Mouse (Mus musculus): ENCODE measurements around the gene Cc2d1a. TPM values are rescaled to one million over a fixed set of nuclear protein-coding genes. Genes with fewer than 3 reads are reported as not detected.

The Cc2d1a gene
- polyA plus RNA-seq (2016; fragmentation: Nextera tagmentation; extraction: Ambion mirVana) = 17.3 and 20.8 TPM in 2 replicates

GRCm38 (mm10) chr8:84147769-84148530 is at the start of gene Cc2d1a, which contains the start of gene 4930432K21Rik:
Cc2d1a (minus strand) TSS chr8:84147936.
4930432K21Rik (plus strand) TSS chr8:84148025.
- peak; percentile 91 for DNase-seq (ENCODE audit: extremely low spot score, low spot score)
- no peaks in the 10 kb centered on the region for H3K9me3 ChIP-seq
- WGBS = 18% methylated on average over 49 of the region's 49 CpGs
- H3K36me3 ChIP-seq (replicated peaks) = peaks cover 32% of the 10 kb centered on the region
- peak within 1 kb of the TSS; percentile 74 for H3K4me3 ChIP-seq
- peaks cover 33% of the 10 kb centered on the region for H3K4me1 ChIP-seq
- peaks cover 9% of the 10 kb centered on the region for H3K27me3 ChIP-seq (ENCODE audit: poor library complexity, severe bottlenecking)
- peak within 1 kb of the TSS; percentile 88 for H3K27ac ChIP-seq

GRCm38 (mm10) chr8:84197141-84197921 is 49.6 kb upstream of the Cc2d1a start:
- no peaks in the 10 kb centered on the region for H3K9me3 ChIP-seq
- H3K4me3 ChIP-seq = peak overlapping the region; percentile 61
- peak; percentile 96 for DNase-seq (ENCODE audit: extremely low spot score, low spot score)
- H3K27me3 ChIP-seq (ENCODE audit: poor library complexity, severe bottlenecking) = peaks cover 30% of the 10 kb centered on the region
- H3K4me1 ChIP-seq = peaks cover 70% of the 10 kb centered on the region
- H3K36me3 ChIP-seq (replicated peaks) = no peaks in the 10 kb centered on the region
- H3K27ac ChIP-seq = peak overlapping the region; percentile 94
- 3% methylated on average over 43 of the region's 43 CpGs for WGBS

- Histone ChIP-seq H3K27ac (no peak overlapping the region; the same call in 1 of the 2 replicates), H3K36me3 (replicated peaks) (no peaks in the 10 kb centered on the region), H3K4me1 (peaks cover 53% of the 10 kb centered on the region), H3K4me3 (no peak overlapping the region), H3K27me3 (ENCODE audit: poor library complexity, severe bottlenecking) (peaks cover 19% of the 10 kb centered on the region), H3K9me3 (no peaks in the 10 kb centered on the region)
- DNase-seq (ENCODE audit: extremely low spot score, low spot score) = no peak
- 74% methylated on average over 3 of the region's 3 CpGs for WGBS
These were observed 46.5 kb upstream of the Cc2d1a start for GRCm38 (mm10) chr8:84194224-84194743.

GRCm38 (mm10) chr8:84193566-84193965 is 45.8 kb upstream of the Cc2d1a start:
- 82% methylated on average over 5 of the region's 5 CpGs for WGBS
- DNase-seq (ENCODE audit: extremely low spot score, low spot score) = no peak
- Histone ChIP-seq H3K9me3 (no peaks in the 10 kb centered on the region), H3K4me3 (no peak overlapping the region), H3K27ac (no peak overlapping the region; the same call in 1 of the 2 replicates), H3K36me3 (replicated peaks) (no peaks in the 10 kb centered on the region), H3K4me1 (peaks cover 46% of the 10 kb centered on the region), H3K27me3 (ENCODE audit: poor library complexity, severe bottlenecking) (peaks cover 24% of the 10 kb centered on the region)

- peaks cover 28% of the 10 kb centered on the region for H3K27me3 ChIP-seq (ENCODE audit: poor library complexity, severe bottlenecking)
- WGBS = 60% methylated on average over 4 of the region's 4 CpGs
- H3K9me3 ChIP-seq = no peaks in the 10 kb centered on the region
- DNase-seq (ENCODE audit: extremely low spot score, low spot score) = no peak
- peak overlapping the region; percentile 80 for H3K27ac ChIP-seq
- H3K4me1 ChIP-seq = peaks cover 42% of the 10 kb centered on the region
- H3K36me3 ChIP-seq (replicated peaks) = no peaks in the 10 kb centered on the region
- no peak overlapping the region for H3K4me3 ChIP-seq
These were observed 45.4 kb upstream of the Cc2d1a start for GRCm38 (mm10) chr8:84193161-84193560.

DNA sequence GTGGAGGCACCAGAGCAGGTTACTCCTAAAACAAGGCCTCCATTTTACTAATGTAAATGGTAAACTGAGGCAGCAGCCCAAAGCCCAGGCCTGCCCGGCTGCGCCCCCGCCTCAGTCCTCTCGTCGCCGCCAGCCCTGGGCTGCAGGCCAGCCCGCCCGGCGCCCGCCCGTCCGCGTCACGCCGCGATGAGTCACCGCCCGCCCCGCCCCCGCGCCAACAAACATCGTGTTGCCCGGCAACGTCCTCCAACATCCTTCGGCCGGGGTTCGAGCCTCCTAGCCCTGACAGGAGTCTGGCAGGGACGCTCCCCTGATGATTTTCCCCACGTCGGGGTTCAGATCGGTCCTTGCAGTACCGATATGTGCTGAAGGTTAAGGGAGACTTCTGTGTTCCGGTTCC is 44.8 kb upstream of the Cc2d1a start:
- Histone ChIP-seq H3K4me3 (peak overlapping the region; percentile 42), H3K36me3 (replicated peaks) (no peaks in the 10 kb centered on the region), H3K27ac (peak overlapping the region; percentile 80), H3K4me1 (peaks cover 36% of the 10 kb centered on the region), H3K9me3 (no peaks in the 10 kb centered on the region), H3K27me3 (ENCODE audit: poor library complexity, severe bottlenecking) (peaks cover 34% of the 10 kb centered on the region)
- 8% methylated on average over 33 of the region's 33 CpGs for WGBS
- peak; percentile 82 for DNase-seq (ENCODE audit: extremely low spot score, low spot score)

- H3K27ac ChIP-seq = peak overlapping the region; percentile 80
- WGBS = 48% methylated on average over 13 of the region's 13 CpGs
- peaks cover 39% of the 10 kb centered on the region for H3K27me3 ChIP-seq (ENCODE audit: poor library complexity, severe bottlenecking)
- peak; percentile 55 for DNase-seq (ENCODE audit: extremely low spot score, low spot score)
- H3K9me3 ChIP-seq = no peaks in the 10 kb centered on the region
- peak overlapping the region; percentile 42 for H3K4me3 ChIP-seq
- no peaks in the 10 kb centered on the region for H3K36me3 ChIP-seq (replicated peaks)
- peaks cover 34% of the 10 kb centered on the region for H3K4me1 ChIP-seq
These were observed 44.3 kb upstream of the Cc2d1a start for GRCm38 (mm10) chr8:84192023-84192422.

DNA sequence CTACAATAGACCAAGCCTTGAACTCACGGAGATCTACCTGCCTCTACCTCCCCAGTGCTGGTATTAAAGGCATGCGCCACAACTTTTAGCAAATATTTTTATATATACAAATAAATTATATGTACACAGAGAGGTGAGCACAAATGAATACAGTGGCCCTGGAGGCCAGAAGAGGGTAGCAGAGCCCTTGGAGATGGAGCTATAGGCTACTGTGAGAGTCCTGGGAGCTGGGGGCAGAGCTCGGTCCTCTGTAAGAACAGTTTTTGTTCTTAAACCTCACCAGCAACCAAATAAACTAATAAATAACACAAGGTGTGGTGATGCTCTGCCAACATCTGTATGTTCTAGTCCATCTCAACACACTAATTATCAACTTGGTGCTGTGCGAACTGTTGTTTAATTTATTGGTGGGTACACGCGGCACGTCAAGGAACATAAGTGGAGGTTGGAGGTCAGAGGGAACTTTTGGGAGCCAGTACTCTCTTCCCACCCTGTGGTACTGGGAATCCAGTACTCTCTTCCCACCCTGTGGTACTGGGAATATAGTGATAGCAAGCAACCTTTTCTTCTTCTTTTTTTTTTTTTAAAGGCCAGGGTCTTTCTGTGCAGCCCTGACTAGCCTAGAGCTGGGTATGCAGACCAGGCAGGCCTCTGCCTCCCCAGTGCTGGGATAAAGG is 42.6 kb upstream of the Cc2d1a start:
- 94% methylated on average over 7 of the region's 7 CpGs for WGBS
- no peak for DNase-seq (ENCODE audit: extremely low spot score, low spot score)
- Histone ChIP-seq H3K4me1 (peaks cover 42% of the 10 kb centered on the region), H3K36me3 (replicated peaks) (no peaks in the 10 kb centered on the region), H3K9me3 (no peaks in the 10 kb centered on the region), H3K4me3 (no peak overlapping the region), H3K27ac (peak overlapping the region; percentile 25; the same call in 1 of the 2 replicates), H3K27me3 (ENCODE audit: poor library complexity, severe bottlenecking) (peaks cover 46% of the 10 kb centered on the region)

- Histone ChIP-seq H3K4me3 (no peak overlapping the region), H3K9me3 (no peaks in the 10 kb centered on the region), H3K27ac (peak overlapping the region; percentile 44; the same call in 1 of the 2 replicates), H3K4me1 (peaks cover 44% of the 10 kb centered on the region), H3K27me3 (ENCODE audit: poor library complexity, severe bottlenecking) (peaks cover 53% of the 10 kb centered on the region), H3K36me3 (replicated peaks) (no peaks in the 10 kb centered on the region)
- DNase-seq (ENCODE audit: extremely low spot score, low spot score) = no peak
- WGBS = 66% methylated on average over 4 of the region's 4 CpGs
These were observed 41.9 kb upstream of the Cc2d1a start for GRCm38 (mm10) chr8:84189603-84190002.

DNA sequence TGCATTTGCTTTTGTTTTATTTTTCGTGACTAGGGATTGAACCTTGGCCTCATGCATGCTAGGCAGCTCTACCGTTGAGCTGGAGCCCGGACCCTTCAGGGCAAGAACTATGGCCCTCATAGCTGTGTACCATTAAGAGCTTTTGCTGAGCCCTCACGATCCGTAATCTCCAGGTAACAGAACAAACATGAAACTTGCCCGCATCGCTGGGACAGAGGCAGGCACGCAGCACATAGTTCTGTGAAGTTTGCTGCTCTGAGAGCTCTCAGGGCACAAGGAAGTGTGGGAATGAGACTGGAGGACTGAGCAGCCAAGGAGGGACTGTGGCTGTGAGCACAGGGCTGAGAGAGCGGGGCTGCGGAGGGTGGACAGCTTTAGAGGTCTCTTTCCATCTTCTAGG is 40.9 kb upstream of the Cc2d1a start:
- Histone ChIP-seq H3K4me1 (peaks cover 49% of the 10 kb centered on the region), H3K27me3 (ENCODE audit: poor library complexity, severe bottlenecking) (peaks cover 58% of the 10 kb centered on the region), H3K9me3 (no peaks in the 10 kb centered on the region), H3K27ac (no peak overlapping the region), H3K36me3 (replicated peaks) (no peaks in the 10 kb centered on the region), H3K4me3 (no peak overlapping the region)
- 89% methylated on average over 10 of the region's 10 CpGs for WGBS
- DNase-seq (ENCODE audit: extremely low spot score, low spot score) = no peak

GRCm38 (mm10) chr8:84187065-84187755 is 39.5 kb upstream of the Cc2d1a start:
- 4% methylated on average over 21 of the region's 21 CpGs for WGBS
- peak; percentile 76 for DNase-seq (ENCODE audit: extremely low spot score, low spot score)
- H3K9me3 ChIP-seq = no peaks in the 10 kb centered on the region
- H3K36me3 ChIP-seq (replicated peaks) = no peaks in the 10 kb centered on the region
- peak overlapping the region; percentile 50 for H3K4me3 ChIP-seq
- H3K4me1 ChIP-seq = peaks cover 50% of the 10 kb centered on the region
- H3K27me3 ChIP-seq (ENCODE audit: poor library complexity, severe bottlenecking) = peaks cover 44% of the 10 kb centered on the region
- H3K27ac ChIP-seq = peak overlapping the region; percentile 51; the same call in 1 of the 2 replicates

- peak; percentile 78 for DNase-seq (ENCODE audit: extremely low spot score, low spot score)
- Histone ChIP-seq H3K9me3 (no peaks in the 10 kb centered on the region), H3K36me3 (replicated peaks) (peaks cover 3% of the 10 kb centered on the region; the same call in 1 of the 2 replicates), H3K27ac (peak overlapping the region; percentile 51; the same call in 1 of the 2 replicates), H3K4me3 (peak overlapping the region; percentile 50), H3K27me3 (ENCODE audit: poor library complexity, severe bottlenecking) (peaks cover 39% of the 10 kb centered on the region), H3K4me1 (peaks cover 49% of the 10 kb centered on the region)
- under 1% methylated on average over 12 of the region's 12 CpGs for WGBS
These were observed 38.8 kb upstream of the Cc2d1a start for GRCm38 (mm10) chr8:84186547-84186946.
